Comparison of ENCODE assay signal across 23 mouse cellular contexts in the genomic region with DNA sequence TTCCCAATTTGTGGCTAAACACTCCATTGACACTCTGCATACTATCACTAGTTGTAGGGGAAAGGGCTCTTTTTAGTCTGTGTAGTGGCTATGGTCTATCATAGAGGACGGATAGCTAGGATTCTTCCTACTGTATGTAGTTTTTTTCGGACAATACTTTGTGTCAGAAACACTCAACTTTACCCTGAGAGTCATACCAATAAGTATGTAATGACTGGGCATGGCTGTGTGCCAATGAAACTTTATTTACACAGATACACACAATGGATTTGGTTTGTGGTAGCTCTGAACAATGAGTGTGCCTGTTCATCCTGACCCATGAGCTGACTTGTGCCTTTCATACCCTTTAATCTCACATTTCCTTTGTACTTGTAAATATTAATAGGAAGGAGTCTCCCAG.
"Had no signal": no experiment of that assay in that cellular context is flagged by ENCODE, and none has a peak within 500 bp of the region (broad histone marks: within the 10 kb centered on the region; RNA-seq: fewer than 3 reads in every experiment).

No protein-coding gene starts in this region.

- H3K27me3 ChIP-seq: heart, embryonic 12.5 days; hindbrain, embryonic 12.5 days; intestine, embryonic 15.5 days; limb, embryonic 13.5 days had no signal

- ATAC-seq: hindbrain, embryonic 16.5 days; inflammation-experienced regulatory T-cells, adult 6 months; intestine, embryonic 15.5 days; intestine, postnatal 0 days had no signal

- H3K27ac ChIP-seq: gastrocnemius, adult 2 months; heart, embryonic 10.5 days; hindbrain, embryonic 10.5 days; hindbrain, embryonic 12.5 days; hindbrain, embryonic 14.5 days; intestine, embryonic 15.5 days; limb, embryonic 13.5 days had no signal

- H3K9me3 ChIP-seq: heart, embryonic 10.5 days; heart, embryonic 12.5 days; hindbrain, embryonic 10.5 days; hindbrain, embryonic 12.5 days; intestine, embryonic 15.5 days; limb, embryonic 13.5 days had no signal

- H3K9ac ChIP-seq: heart, embryonic 12.5 days; hindbrain, embryonic 12.5 days; hindbrain, embryonic 14.5 days; intestine, embryonic 15.5 days; limb, embryonic 13.5 days had no signal

- H3K36me3 ChIP-seq: heart, embryonic 10.5 days; heart, embryonic 12.5 days; hindbrain, embryonic 10.5 days; hindbrain, embryonic 12.5 days; intestine, embryonic 15.5 days; limb, embryonic 13.5 days had no signal

- H3K4me2 ChIP-seq: heart, embryonic 12.5 days; hindbrain, embryonic 12.5 days; hindbrain, embryonic 14.5 days; intestine, embryonic 15.5 days; limb, embryonic 13.5 days had no signal

- DNase-seq: gastrocnemius, adult 2 months; gastrocnemius, postnatal 10 days; gastrocnemius, postnatal 25 days; heart, adult 18-20 months; heart, postnatal 10 days; heart, postnatal 4 days; kidney, adult 18-20 months; kidney, adult 8-10 months; kidney, postnatal 14 days; kidney, postnatal 36 days; layer of hippocampus, adult 9-11 months; layer of hippocampus, postnatal 36 days; liver had no signal

- H3K4me3 ChIP-seq: gastrocnemius, adult 2 months; heart, embryonic 10.5 days; heart, embryonic 12.5 days; hindbrain, embryonic 10.5 days; hindbrain, embryonic 12.5 days; intestine, embryonic 15.5 days; limb, embryonic 13.5 days had no signal
